Mouse (Mus musculus): Measurements from ENCODE around the gene Lingo4.

DNA sequence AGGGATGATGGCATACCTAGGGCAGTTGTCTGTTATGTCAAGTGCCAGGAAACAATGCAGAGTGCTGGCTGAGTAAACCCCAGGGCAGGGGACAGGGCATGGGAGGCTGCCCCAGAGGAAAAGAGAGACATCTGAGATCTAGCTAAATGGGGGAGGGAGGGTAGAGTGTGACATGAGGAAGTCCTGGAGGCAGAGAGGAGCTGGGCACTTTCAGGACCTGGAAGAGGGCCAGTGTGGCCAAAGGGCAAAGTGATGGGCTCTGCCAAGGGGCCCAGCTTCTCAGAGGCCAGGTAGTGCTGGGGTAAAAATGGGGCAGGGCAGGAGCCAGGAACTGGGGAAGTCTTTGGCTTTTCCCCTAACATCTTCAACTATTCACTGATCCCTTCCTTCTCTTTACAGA, 23.7 kb upstream of the Lingo4 start:
- no peak for TF ChIP-seq POLR2A (IDR thresholded peaks at IDR 0.05; ENCODE audit: insufficient read length, low read depth)
- TF ChIP-seq TCF3 (IDR thresholded peaks at IDR 0.05; ENCODE audit: insufficient read length, low read depth): no peak
- no peak for TF ChIP-seq CEBPB (IDR thresholded peaks at IDR 0.05; ENCODE audit: insufficient read depth, poor library complexity, severe bottlenecking)
- TF ChIP-seq POLR2AphosphoS2 (IDR thresholded peaks at IDR 0.05; ENCODE audit: insufficient read length, low read depth): no peak
- TF ChIP-seq USF1 (IDR thresholded peaks at IDR 0.05; ENCODE audit: low read depth): no peak
- TF ChIP-seq E2F4 (IDR thresholded peaks at IDR 0.05; ENCODE audit: insufficient read depth): no peak
- no peak for TF ChIP-seq MYOG (IDR thresholded peaks at IDR 0.05; ENCODE audit: control insufficient read depth in 1 of 3, insufficient read depth in 1 of 3, insufficient read length in 2 of 3, low read depth in 2 of 3)
- no peak for TF ChIP-seq REST (IDR thresholded peaks at IDR 0.05; ENCODE audit: insufficient read depth, insufficient read length)
- no peak for TF ChIP-seq MAX (IDR thresholded peaks at IDR 0.05; ENCODE audit: low read depth)
